11 mouse cellular contexts compared by ENCODE assay signal in the genomic region with DNA sequence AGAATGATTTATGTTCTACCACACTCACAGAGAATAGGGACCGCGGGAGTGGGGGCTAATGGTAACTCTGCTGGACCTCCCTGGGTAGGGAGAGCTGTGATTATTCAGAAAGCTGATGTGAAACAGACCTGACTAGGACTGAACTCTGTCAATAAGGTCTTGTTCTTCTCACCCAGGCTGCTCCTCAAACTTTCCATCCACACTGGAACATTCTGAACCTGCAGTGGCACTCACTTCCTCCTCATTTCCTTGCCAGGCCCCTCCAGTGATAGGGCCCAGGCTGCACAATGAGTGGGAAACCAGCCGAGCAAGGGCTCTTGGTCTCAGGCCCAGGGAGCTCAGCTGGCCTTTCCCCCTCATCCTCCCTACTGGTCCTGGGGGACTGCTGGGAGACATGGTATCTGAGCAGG.
A peak's percentile ranks its signal among the peaks of the same experiment; 100 is the strongest.
DNase-seq lines count a peak whose midpoint lies in the region; ATAC-seq and TF ChIP-seq lines count a peak whose summit lies in the region.
"Had no signal": no experiment of that assay in that cellular context is flagged by ENCODE, and none has a peak within 500 bp of the region (broad histone marks: within the 10 kb centered on the region; RNA-seq: fewer than 3 reads in every experiment).

No protein-coding gene starts in this region.

- intact Hi-C loops in gastrocnemius, adult 2 months (cut with DNase I) = no loop called here

- H3K4me3 ChIP-seq in liver, postnatal 0 days (ENCODE audit: low read depth, low read length) = no peak overlapping the region
- H3K4me3 ChIP-seq in liver, embryonic 12.5 days = no peak overlapping the region
- no peak overlapping the region for H3K4me3 ChIP-seq in gastrocnemius, adult 2 months
- no peak overlapping the region for H3K4me3 ChIP-seq in heart, postnatal 0 days (ENCODE audit: low read depth, low read length)
- no peak overlapping the region for H3K4me3 ChIP-seq in midbrain, embryonic 10.5 days
- H3K4me3 ChIP-seq: liver, embryonic 15.5 days had no signal

- no peaks in the 10 kb centered on the region for H3K27me3 ChIP-seq in liver, postnatal 0 days (ENCODE audit: insufficient read depth, low read length)
- H3K27me3 ChIP-seq in liver, embryonic 12.5 days (replicated peaks) = no peaks in the 10 kb centered on the region
- H3K27me3 ChIP-seq in heart, postnatal 0 days (ENCODE audit: control insufficient read depth, insufficient read depth, low read length) = no peaks in the 10 kb centered on the region
- H3K27me3 ChIP-seq in midbrain, embryonic 10.5 days (ENCODE audit: low read depth, poor library complexity, severe bottlenecking) = no peaks in the 10 kb centered on the region
- H3K27me3 ChIP-seq: liver, embryonic 15.5 days had no signal

- no peak for TF ChIP-seq CTCF in liver, postnatal 0 days (IDR thresholded peaks at IDR 0.05; ENCODE audit: low read depth)
- TF ChIP-seq CTCF in gastrocnemius, adult 2 months (IDR thresholded peaks at IDR 0.05) = no peak
- no peak for TF ChIP-seq CTCF in heart, postnatal 0 days (IDR thresholded peaks at IDR 0.05; ENCODE audit: low read depth)

- no peak overlapping the region for H3K4me2 ChIP-seq in liver, postnatal 0 days (ENCODE audit: low read depth, low read length)
- no peak overlapping the region for H3K4me2 ChIP-seq in liver, embryonic 12.5 days
- no peak overlapping the region for H3K4me2 ChIP-seq in heart, postnatal 0 days (ENCODE audit: low read depth, low read length)
- H3K4me2 ChIP-seq: liver, embryonic 15.5 days had no signal

- WGBS in liver, postnatal 0 days (ENCODE audit: insufficient replicate concordance) = 48% methylated on average over 3 of the region's 3 CpGs
- 60% methylated on average over 3 of the region's 3 CpGs for WGBS in liver, embryonic 12.5 days (ENCODE audit: insufficient replicate concordance)
- WGBS in heart, postnatal 0 days = 42% methylated on average over 3 of the region's 3 CpGs
- 75% methylated on average over 3 of the region's 3 CpGs for WGBS in midbrain, embryonic 10.5 days

- TF ChIP-seq EP300 in liver, postnatal 0 days (IDR thresholded peaks at IDR 0.05; ENCODE audit: low read depth) = 0 out of 2 replicates have a peak, but pooled peaks have one; percentile 4
- peak; percentile 83 for TF ChIP-seq EP300 in heart, postnatal 0 days (IDR thresholded peaks at IDR 0.05; ENCODE audit: low read depth)

- no peaks in the 10 kb centered on the region for H3K9me3 ChIP-seq in liver, postnatal 0 days (ENCODE audit: low read length)
- H3K9me3 ChIP-seq in liver, embryonic 12.5 days (replicated peaks) = no peaks in the 10 kb centered on the region
- no peaks in the 10 kb centered on the region for H3K9me3 ChIP-seq in heart, postnatal 0 days (replicated peaks; ENCODE audit: control insufficient read depth, low read length)
- H3K9me3 ChIP-seq in midbrain, embryonic 10.5 days (replicated peaks) = no peaks in the 10 kb centered on the region
- H3K9me3 ChIP-seq: G1E; liver, embryonic 15.5 days had no signal

- no peak overlapping the region for H3K27ac ChIP-seq in liver, postnatal 0 days (ENCODE audit: low read depth)
- H3K27ac ChIP-seq in liver, embryonic 12.5 days = no peak overlapping the region
- peak overlapping the region; percentile 55 for H3K27ac ChIP-seq in gastrocnemius, adult 2 months
- H3K27ac ChIP-seq in heart, postnatal 0 days (ENCODE audit: low read depth) = peak overlapping the region; percentile 54; the same call in 1 of the 2 replicates
- H3K27ac ChIP-seq in midbrain, embryonic 10.5 days (replicated peaks) = no peak overlapping the region
- H3K27ac ChIP-seq: liver, embryonic 15.5 days had no signal

- no peak overlapping the region for H3K9ac ChIP-seq in liver, postnatal 0 days (replicated peaks)
- H3K9ac ChIP-seq in liver, embryonic 12.5 days = no peak overlapping the region
- H3K9ac ChIP-seq in heart, postnatal 0 days (replicated peaks; ENCODE audit: low read depth, low read length) = no peak overlapping the region
- H3K9ac ChIP-seq: liver, embryonic 15.5 days had no signal

- no peak for DNase-seq in liver, postnatal 0 days
- DNase-seq in gastrocnemius, adult 2 months = peak; percentile 41
- peak; percentile 76 for DNase-seq in heart, postnatal 0 days (ENCODE audit: low spot score)
- peak; percentile 26 to 42 for DNase-seq in lung, postnatal 4 days
- no peak for DNase-seq in urinary bladder, adult 18-20 months (ENCODE audit: low spot score in 2 of 2)
- no peak for DNase-seq in midbrain, embryonic 10.5 days (ENCODE audit: low spot score)
- DNase-seq in cerebellum, adult 8-10 months = no peak

- H3K4me1 ChIP-seq in liver, postnatal 0 days (ENCODE audit: insufficient read depth) = peaks cover 3% of the 10 kb centered on the region; the same call in 1 of the 2 replicates
- H3K4me1 ChIP-seq in liver, embryonic 12.5 days = peaks cover 31% of the 10 kb centered on the region
- H3K4me1 ChIP-seq in heart, postnatal 0 days (ENCODE audit: control insufficient read depth, insufficient read depth) = peaks cover 8% of the 10 kb centered on the region
- no peaks in the 10 kb centered on the region for H3K4me1 ChIP-seq in midbrain, embryonic 10.5 days

- no peak for ATAC-seq in liver, postnatal 0 days
- no peak for ATAC-seq in liver, embryonic 12.5 days
- peak; percentile 84 for ATAC-seq in heart, postnatal 0 days (ENCODE audit: insufficient read depth, low read depth)
- ATAC-seq: intestine, embryonic 16.5 days had no signal

- no peaks in the 10 kb centered on the region for H3K36me3 ChIP-seq in liver, postnatal 0 days (replicated peaks; ENCODE audit: insufficient read depth, low read length)
- H3K36me3 ChIP-seq in liver, embryonic 12.5 days = no peaks in the 10 kb centered on the region
- no peaks in the 10 kb centered on the region for H3K36me3 ChIP-seq in heart, postnatal 0 days (replicated peaks; ENCODE audit: control insufficient read depth, insufficient read depth, low read length)
- H3K36me3 ChIP-seq in midbrain, embryonic 10.5 days = no peaks in the 10 kb centered on the region
- H3K36me3 ChIP-seq: G1E; liver, embryonic 15.5 days had no signal

Comparison
In these comparisons a context has a peak if more than half of its experiments do, and no peak if none do; other contexts are left out.
1. DNase-seq: peak in gastrocnemius, adult 2 months (single experiment), heart, postnatal 0 days (single experiment) and lung, postnatal 4 days (2 of 2); none in liver, postnatal 0 days (single experiment), urinary bladder, adult 18-20 months (0 of 2), midbrain, embryonic 10.5 days (single experiment) and cerebellum, adult 8-10 months (single experiment).
2. H3K27ac ChIP-seq: peak in gastrocnemius, adult 2 months (single experiment) and heart, postnatal 0 days (single experiment); none in liver, postnatal 0 days (single experiment), liver, embryonic 12.5 days (single experiment) and midbrain, embryonic 10.5 days (single experiment).